Mouse (Mus musculus) layer of hippocampus, adult 2 months (tissue): ENCODE results near the gene Polr2i. TPM values are rescaled to one million over a fixed set of nuclear protein-coding genes. Genes with fewer than 3 reads are reported as not detected.

ENCODE experiments used
- DNase-seq, 2 experiments: peaks; one replicate each; pipeline ENCODE4 v3.0.0; 2022; ENCODE audit warnings: low spot score in 2 of 2
- H3K27ac ChIP-seq: fragments of 200-600 bp; 2 replicates; pipeline ENCODE4 v1.8.1; 2022
- H3K4me3 ChIP-seq: fragments of 200-600 bp; 2 replicates; pipeline ENCODE4 v1.8.1; 2022; ENCODE audit warnings: mild to moderate bottlenecking
- CTCF ChIP-seq: fragments of 200-600 bp; conservative IDR thresholded peaks from 2 replicates; pipeline ENCODE4 v1.8.1; 2022; ENCODE audit warnings: antibody characterized with exemption, mild to moderate bottlenecking, moderate library complexity
- total RNA-seq, 2 experiments: library from RNA; stranded (reverse); gene quantifications; 2 replicates each; pipeline ENCODE4 v1.2.3; 2021

The Polr2i gene
- total RNA-seq, 2 experiments from 2014 or later, result 59.6 to 59.8 TPM

- TF ChIP-seq CTCF, result no peak
- Histone ChIP-seq H3K27ac (no peak overlapping the region), H3K4me3 (no peak overlapping the region)
- DNase-seq, result no peak
Observed at GRCm38 (mm10) chr7:30251956-30252954, 20.5 kb downstream of the Polr2i start.

- H3K4me3 ChIP-seq, result no peak overlapping the region
- no peak for TF ChIP-seq CTCF
- DNase-seq, result no peak
- no peak overlapping the region for H3K27ac ChIP-seq
Observed at GRCm38 (mm10) chr7:30265041-30265440, 33.3 kb downstream of the Polr2i start.

- no peak overlapping the region for H3K27ac ChIP-seq
- no peak for TF ChIP-seq CTCF
- no peak for DNase-seq
- H3K4me3 ChIP-seq, result no peak overlapping the region
Observed at GRCm38 (mm10) chr7:30265531-30265930, 33.8 kb downstream of the Polr2i start.

GRCm38 (mm10) chr7:30265935-30266334 is 34.2 kb downstream of the Polr2i start:
- DNase-seq, result no peak
- no peak overlapping the region for H3K4me3 ChIP-seq
- no peak for TF ChIP-seq CTCF

DNA sequence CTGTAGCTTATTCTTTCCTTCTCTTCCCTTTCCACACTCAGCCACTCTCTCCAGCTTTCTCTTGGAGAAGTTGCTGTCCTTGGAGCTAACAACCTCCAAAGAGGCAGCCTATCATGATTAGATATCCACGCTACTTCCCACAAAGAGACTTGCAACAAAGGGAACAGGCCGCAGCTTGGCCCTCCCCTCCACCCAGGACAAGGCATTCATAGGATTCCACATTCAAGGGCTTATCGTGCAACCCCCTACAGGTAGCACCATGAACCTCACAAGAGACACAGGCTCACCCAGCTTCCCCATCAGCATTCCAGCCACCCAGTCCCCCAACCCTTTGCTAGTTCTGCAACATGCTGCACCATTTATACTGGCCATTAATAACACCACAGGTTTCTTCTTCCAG is 35.0 kb downstream of the Polr2i start:
- no peak for DNase-seq
- no peak for TF ChIP-seq CTCF
- no peak overlapping the region for H3K4me3 ChIP-seq
- no peak overlapping the region for H3K27ac ChIP-seq

More at GRCm38 (mm10) chr7:30265935-30266334, 34.2 kb downstream of the Polr2i start:
- H3K27ac ChIP-seq, result no peak overlapping the region

DNA sequence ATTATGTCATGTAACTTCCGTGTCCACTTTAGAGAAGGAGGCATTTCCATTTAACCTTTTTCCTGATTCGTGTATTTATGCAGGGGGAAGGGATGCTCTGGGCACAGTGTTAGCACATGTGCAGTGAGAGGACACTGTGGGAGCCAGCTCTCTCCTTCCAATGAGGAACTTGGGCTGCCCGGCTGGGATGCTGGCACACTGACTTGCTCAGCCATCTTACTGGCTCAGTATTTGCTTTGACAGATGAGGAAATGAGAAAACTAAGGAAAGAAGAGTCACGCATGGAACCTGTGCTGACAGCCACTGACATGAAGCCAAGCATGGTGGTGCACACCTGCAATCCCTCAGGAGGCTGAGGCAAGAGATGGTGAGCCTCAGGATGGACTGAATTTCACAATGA is 37.9 kb downstream of the Polr2i start:
- H3K27ac ChIP-seq, result no peak overlapping the region
- TF ChIP-seq CTCF, result no peak
- DNase-seq, result no peak
- H3K4me3 ChIP-seq, result no peak overlapping the region

- DNase-seq, result no peak
- TF ChIP-seq CTCF, result no peak
- H3K27ac ChIP-seq, result no peak overlapping the region
- no peak overlapping the region for H3K4me3 ChIP-seq
Observed at GRCm38 (mm10) chr7:30274383-30274782, 42.6 kb downstream of the Polr2i start.

DNA sequence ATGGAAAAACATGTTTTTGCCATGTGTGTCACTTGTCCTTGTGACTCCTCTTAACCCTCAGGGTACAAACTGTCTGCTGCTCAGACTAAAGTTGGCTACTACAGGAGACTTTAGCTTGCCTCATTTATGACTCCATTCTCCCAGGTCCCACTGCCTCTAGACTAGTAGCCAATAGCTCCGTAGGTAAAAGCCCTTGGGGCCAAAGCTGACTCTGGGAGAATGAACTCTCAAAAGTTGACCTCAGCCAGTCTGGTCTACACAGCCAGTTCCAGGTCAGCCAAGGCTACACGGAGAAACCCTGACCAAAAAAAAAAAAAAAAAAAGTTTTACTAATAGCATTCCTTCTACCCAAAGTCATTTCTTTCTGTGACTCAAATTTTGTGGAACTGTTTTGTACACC is 47.2 kb downstream of the Polr2i start:
- TF ChIP-seq CTCF, result no peak
- Histone ChIP-seq H3K27ac (no peak overlapping the region), H3K4me3 (no peak overlapping the region)
- no peak for DNase-seq

DNA sequence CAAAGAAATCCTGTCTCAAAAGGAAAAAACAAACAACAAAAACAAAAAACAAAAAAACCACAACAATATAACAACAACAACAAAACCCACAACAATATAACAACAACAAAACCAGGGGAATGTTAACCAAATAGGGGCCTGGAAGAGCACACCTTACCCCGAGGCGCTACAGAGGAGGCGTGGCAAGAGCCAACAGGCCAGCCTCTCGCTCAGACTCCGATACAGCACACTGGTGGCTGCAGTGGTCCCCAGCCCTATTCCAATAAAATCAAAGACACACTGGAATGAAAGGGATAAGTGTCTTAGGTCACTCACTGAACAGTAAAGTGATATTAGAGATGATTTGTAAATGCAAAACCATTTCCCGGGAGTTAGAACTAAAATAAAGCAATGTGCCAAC is 47.8 kb downstream of the Polr2i start:
- Histone ChIP-seq H3K4me3 (peak overlapping the region; percentile 86), H3K27ac (0 out of 2 replicates have a peak overlapping the region, but pooled peaks have one; percentile 95)
- no peak for DNase-seq
- TF ChIP-seq CTCF, result no peak

GRCm38 (mm10) chr7:30279951-30280669 is 48.4 kb downstream of the Polr2i start, which contains the start of the genes Thap8 and Wdr62:
Thap8 (plus strand) TSS chr7:30280094.
Wdr62 (minus strand) TSS chr7:30280419.
- Histone ChIP-seq H3K27ac (peak within 1 kb of the TSS; percentile 95), H3K4me3 (peak within 1 kb of the TSS; percentile 86)
- DNase-seq, result peak; percentile 89 to 91
- no peak for TF ChIP-seq CTCF

DNA sequence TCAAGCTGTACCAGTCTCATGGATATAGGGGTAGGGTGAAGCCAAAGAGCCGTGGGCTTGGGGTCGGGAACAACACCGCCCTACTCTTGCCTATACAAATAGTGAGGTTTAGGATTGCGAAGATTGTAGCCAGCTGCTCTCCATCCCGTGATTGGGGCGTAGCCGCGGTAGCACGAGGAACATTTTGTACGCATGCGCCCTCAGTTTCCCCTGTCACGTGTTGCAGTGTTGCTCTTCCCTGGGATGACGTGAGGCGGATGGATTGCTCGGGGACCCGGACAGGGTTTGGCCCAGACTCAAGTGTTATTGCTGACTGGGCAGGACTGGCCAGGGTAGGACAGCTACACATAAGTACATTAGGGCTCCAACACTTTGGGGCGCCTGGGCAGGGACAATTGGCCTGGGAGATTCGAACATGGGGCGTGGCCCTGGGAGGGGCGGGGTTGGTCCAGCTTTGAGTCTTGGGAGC is 49.0 kb downstream of the Polr2i start:
- no peak for TF ChIP-seq CTCF
- Histone ChIP-seq H3K4me3 (peak overlapping the region; percentile 86), H3K27ac (peak overlapping the region; percentile 95)
- DNase-seq, result peak; percentile 83 to 87

DNA sequence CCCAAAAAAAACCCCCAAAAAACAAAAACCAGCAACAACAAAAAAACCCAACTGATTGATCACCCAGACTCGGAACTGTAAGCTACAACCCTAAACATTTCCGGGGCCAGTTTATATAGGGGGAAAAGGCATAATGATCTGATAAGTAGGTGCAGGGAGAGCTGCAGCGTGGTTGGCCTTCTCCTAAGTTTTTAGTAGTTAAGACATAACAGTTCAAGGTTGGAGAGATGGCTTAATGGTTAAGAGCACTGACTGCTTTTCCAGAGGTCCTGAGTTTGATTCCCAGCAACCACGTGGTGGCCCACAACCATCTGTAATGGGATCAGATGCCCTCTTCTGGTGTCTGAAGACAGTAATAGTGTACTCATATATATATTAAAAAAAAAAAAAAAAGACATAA is 49.8 kb downstream of the Polr2i start:
- TF ChIP-seq CTCF, result no peak
- no peak for DNase-seq
- H3K4me3 ChIP-seq, result no peak overlapping the region
- H3K27ac ChIP-seq, result no peak overlapping the region

GRCm38 (mm10) chr7:30282740-30283139 is 51.0 kb downstream of the Polr2i start:
- DNase-seq, result no peak
- no peak for TF ChIP-seq CTCF
- Histone ChIP-seq H3K4me3 (no peak overlapping the region), H3K27ac (no peak overlapping the region)

Other genes with a start within 250 kb of the Polr2i start
- 1 to 10 TPM; 3.1 to 3.6 TPM for gene Zfp568, start 248.0 kb upstream of the Polr2i start, total RNA-seq
- 1 to 10 TPM; 9.7 to 9.8 TPM for gene Zfp14, start 180.6 kb upstream of the Polr2i start, total RNA-seq
- 1 to 10 TPM; 4.9 to 5.4 TPM for gene Zfp82, start 159.0 kb upstream of the Polr2i start, total RNA-seq
- not detected for gene Gm26920, start 141.5 kb upstream of the Polr2i start, total RNA-seq
- 1 to 10 TPM; 4.3 to 8.2 TPM for gene Zfp566, start 141.4 kb upstream of the Polr2i start, total RNA-seq
- gene Zfp260, start 137.2 kb upstream of the Polr2i start, total RNA-seq, result 10 to 100 TPM; 73.1 to 75.5 TPM
- gene Zfp382, start 110.0 kb upstream of the Polr2i start, total RNA-seq, result 10 to 100 TPM; 30.1 to 37.5 TPM
- 10 to 100 TPM; 48.9 to 52.0 TPM for gene Zfp146, start 62.2 kb upstream of the Polr2i start, total RNA-seq
- 1 to 10 TPM; 3.5 to 5.9 TPM for gene Cox7a1, start 47.8 kb upstream of the Polr2i start, total RNA-seq
- gene Capns1, start 33.1 kb upstream of the Polr2i start, total RNA-seq, result 100 to 1,000 TPM; 213 to 224 TPM
- 100 to 1,000 TPM; 113 to 116 TPM for gene Tbcb, start 324 bp downstream of the Polr2i start, total RNA-seq
- not detected for gene Ovol3, start 3.8 kb downstream of the Polr2i start, total RNA-seq
- under 1 TPM; 0.44 to 0.56 TPM for gene Thap8, start 48.1 kb downstream of the Polr2i start, total RNA-seq
- 1 to 10 TPM in 1 of 2 experiments, under 1 TPM in 1; 1.00 to 1.4 TPM for gene Wdr62, start 48.5 kb downstream of the Polr2i start, total RNA-seq
- 100 to 1,000 TPM; 453 to 474 TPM for gene Clip3, start 59.8 kb downstream of the Polr2i start, total RNA-seq
- gene Alkbh6, start 76.8 kb downstream of the Polr2i start, total RNA-seq, result 10 to 100 TPM; 50.8 to 51.8 TPM
- 10 to 100 TPM in 1 of 2 experiments, 1 to 10 TPM in 1; 9.4 to 14.2 TPM for gene Syne4, start 82.9 kb downstream of the Polr2i start, total RNA-seq
- under 1 TPM; 0.41 to 0.81 TPM for gene E130208F15Rik, start 89.8 kb downstream of the Polr2i start, total RNA-seq
- 1 to 10 TPM; 6.7 to 7.3 TPM for gene Sdhaf1, start 91.9 kb downstream of the Polr2i start, total RNA-seq
- 10 to 100 TPM; 32.4 to 34.6 TPM for gene Lrfn3, start 130.8 kb downstream of the Polr2i start, total RNA-seq
- 10 to 100 TPM; 26.7 to 32.6 TPM for gene Tyrobp, start 181.8 kb downstream of the Polr2i start, total RNA-seq
- gene Hcst, start 187.9 kb downstream of the Polr2i start, total RNA-seq, result 1 to 10 TPM in 1 of 2 experiments, not detected in 1; 1.5 TPM
- gene Nfkbid, start 189.8 kb downstream of the Polr2i start, total RNA-seq, result 1 to 10 TPM; 2.8 to 3.0 TPM
- gene Aplp1, start 213.6 kb downstream of the Polr2i start, total RNA-seq, result 1,000 to 10,000 TPM; 1,283 to 1,305 TPM
- 10 to 100 TPM; 15.0 to 20.4 TPM for gene Kirrel2, start 225.7 kb downstream of the Polr2i start, total RNA-seq
- gene Nphs1, start 226.4 kb downstream of the Polr2i start, total RNA-seq, result 1 to 10 TPM; 1.2 to 1.3 TPM